Mouse (Mus musculus) spleen, postnatal 14 days (tissue): ENCODE measurements at regions not wholly inside any gene's neighbourhood (a gene's known extent, or its start where the extent isn't known, plus 50 kb on each side); places are given as distances from the start of the nearest gene placed in this dataset.
A peak's percentile ranks its signal among the peaks of the same experiment; 100 is the strongest.

Experiments
- DNase-seq, 2 experiments: peaks; one replicate each; pipeline ENCODE4 v3.0.0; 2021 to 2022; ENCODE audit warnings: low spot score in 2 of 2

DNA sequence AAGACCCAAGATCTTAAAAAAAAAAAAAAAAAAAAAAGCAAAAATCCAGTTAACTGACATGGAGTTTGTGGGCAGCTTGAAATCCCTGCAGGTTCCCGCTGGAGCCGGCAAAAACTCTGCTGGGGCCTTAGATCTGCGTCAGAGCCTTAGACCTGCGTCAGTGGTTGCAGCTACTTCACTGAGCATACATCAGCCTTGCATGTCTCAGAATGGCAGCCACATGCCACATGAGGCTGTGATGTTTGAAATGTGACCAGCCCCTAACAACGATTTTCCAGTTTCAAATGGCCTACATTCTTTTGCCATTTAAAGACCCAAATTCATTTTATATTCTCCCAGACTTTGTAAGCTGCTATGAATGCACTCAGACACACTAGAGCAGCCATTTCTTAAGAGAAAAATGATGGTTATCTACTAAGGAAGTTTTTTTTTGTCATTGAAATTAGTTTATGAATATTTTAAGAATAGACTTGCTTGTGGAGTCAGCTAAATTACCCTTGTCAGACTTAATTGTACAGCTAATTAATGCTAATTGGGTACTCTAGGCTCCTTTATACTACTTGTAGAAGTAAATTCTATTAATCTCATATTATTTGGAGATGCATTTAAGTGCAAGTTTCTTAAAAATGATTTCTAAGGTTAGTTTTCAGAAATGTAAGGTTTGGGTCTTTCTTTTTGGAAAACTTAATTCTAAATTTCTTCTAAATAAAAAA lies 70.8 kb downstream of the Toporsl start:
- no peak for DNase-seq

DNA sequence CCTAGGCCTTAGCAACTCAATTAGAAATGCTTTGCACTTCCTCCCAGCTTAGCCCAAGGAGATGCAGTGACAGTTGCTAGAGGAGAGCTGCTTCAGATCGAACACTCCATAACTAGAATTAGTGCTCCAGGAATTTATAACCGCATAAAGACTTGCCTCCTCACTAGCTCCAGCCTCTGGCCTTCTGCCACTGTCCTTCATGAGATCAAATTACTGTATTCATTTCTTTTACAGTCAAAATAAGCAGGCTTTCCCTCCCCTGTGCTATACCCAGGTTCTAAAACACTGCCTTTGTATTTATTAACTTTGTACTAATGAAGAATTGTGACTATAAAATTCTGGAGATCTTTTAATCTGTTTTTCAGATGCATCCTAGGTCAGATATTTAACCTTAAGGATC lies 104.8 kb upstream of the Olfr275 start:
- no peak for DNase-seq

DNA sequence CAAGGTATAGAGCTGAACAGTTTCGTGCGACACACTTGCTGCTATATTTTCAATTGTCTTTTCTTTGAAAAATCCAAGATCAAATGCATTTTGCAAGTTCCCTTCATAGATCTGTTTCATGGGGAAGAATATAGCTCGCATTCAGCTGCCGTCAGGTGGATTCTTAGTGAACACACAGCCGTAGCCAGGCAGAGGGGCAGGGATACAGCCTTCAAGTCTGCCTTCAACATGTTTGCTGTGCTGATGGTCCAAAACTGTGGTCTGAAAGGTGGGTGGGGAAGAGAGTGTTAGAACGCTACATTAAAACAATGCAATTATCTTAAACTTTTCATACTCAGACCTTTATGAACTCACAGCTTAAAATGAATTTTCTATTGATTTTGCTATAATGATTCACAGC lies 88.2 kb upstream of the Olfr275 start:
- no peak for DNase-seq

DNA sequence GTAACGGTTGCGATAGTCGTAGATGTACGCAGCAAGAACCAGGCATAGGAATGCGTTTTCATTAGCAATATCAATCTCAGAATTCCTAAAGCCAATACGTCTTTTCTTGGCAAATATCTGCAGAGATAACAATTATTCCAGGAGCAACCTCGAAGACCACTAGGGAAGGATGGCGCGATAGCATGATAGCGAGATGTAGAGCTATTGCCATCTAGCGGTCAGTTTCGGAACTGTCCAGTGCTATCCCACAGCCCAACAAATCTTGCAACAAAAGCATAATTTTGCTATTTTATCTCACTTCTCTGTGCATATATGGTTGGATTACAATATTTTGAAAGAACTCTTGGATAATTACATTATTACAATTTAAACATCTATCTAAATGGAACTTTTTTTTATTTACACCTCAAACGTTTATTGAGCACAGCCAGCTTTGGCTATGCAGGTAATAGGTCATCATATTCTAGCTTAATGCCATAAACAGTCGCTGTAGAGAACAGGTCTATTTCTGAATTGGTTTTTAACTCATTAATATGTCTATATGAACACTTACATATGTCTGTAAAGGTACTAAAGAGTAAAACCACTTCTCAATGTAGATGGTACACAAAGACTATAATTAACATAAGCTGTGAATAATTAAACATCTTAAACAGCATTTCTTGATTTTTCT lies 87.6 kb upstream of the Olfr275 start:
- peak in 1 of 2 experiments; percentile 15 for DNase-seq

DNA sequence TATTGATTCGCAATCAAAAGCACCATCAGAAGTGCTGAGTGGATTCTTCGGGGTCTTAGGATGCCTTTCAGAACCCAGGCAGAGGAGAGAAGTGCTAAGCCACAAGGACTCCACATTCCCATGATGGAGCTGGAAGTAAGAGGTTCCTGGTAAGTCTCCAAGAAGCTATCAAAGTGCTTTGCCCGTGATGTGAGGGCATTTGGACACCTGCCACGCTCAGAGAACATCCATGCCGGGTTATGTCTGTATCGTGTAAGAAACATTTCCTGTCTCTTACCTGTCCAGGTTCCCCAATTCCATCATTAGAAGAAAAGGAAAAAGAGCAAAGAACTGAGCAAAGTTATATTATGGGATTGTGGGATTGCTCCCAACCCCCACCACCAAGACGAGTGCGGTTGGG lies 81.3 kb upstream of the Olfr275 start:
- DNase-seq: no peak

DNA sequence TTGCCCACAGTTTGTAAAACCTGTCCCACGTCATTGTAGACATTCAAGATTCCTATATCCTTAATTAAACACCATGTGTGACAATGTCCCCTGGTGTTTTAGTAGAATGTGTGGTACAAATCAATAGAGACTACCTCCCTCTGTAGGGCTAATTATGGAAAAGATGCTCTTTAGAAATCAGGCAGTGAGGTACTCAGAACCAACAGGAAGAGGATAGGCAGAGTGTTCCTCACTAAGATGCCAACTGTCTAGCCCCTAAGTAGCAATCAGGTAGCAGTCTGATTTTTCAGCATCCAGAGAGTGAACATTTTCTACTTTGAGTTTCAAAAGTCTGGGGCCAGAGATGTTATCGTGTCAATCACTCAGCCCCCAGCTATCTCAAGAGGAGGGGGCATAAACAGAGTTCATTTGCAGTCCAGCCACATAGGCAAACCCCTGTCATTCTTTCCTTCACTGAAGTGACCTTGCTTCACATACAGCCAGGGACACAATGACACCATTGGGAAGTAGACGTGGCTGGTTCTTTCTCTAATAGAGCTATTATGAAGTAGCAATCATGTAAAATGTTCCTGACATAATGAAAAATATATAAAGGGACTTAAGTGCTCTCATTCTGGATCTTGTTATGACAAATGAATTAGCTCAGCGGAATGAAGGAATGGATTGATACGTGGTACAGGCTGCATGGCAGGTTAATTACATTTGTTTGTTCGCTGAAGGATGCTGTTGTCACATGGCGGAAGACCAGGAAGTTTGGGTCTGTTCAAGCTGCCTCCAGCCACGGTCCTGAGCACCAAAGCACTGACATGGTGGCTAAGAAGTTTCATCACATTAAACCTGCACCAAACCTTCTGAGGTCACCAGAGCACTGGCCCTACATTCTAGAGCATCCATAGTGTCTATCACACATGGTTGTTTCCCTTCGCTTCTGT lies 74.6 kb upstream of the Olfr275 start:
- no peak for DNase-seq

DNA sequence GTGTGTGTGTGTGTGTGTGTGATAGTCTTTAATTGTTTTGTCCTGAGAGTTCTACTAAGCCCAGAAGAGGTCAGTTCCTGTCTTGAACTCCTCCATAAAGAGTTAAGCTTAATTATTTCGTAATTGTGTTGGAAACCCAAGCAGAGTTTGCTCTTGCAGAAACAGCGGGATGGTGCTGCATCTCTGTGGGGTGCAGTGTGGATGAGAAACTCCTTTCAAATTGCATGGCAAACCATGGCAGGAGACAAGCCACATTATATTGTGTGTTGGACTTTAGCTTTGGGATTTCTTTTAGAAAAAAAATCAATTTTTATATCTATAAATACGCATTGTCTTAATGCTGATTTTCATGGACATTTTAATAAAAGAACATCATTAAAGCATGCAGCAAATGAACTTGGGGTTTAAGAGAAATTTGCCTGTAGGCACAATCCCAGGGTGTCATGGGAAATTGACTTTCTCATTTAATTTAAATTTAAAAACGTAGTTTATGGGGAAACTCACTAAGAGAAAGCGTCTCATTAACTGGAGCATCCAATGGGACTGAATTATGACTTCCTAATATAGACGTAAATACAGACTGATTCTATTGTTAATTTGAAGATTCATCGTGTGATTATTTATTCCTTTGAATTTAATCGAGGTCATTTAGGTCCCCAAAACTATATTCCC lies 61.4 kb upstream of the Olfr275 start:
- DNase-seq: no peak
